In the genomic region with DNA sequence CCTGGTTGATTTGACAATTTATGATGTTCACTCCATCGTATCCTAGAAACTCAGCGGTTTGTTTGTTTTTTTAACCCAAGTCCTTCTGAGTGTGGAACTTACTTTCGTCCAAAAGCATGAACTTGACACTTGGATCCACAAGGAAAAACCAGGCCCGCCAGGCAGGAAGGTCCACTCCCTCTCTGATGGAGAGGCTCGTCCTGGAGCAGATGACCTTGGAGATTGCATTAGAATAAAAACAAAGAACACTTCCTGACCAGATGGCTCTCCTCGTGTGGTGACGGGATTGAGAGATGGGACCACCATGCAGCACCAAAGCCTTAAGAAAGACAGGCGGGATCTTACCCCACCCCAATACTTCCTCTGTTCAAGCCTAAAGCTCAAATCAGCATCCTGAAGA, we compare ENCODE assay signal across 11 mouse cellular contexts. TPM values are rescaled to one million over a fixed set of nuclear protein-coding genes. Genes with fewer than 3 reads are reported as not detected.
A peak's percentile ranks its signal among the peaks of the same experiment; 100 is the strongest.
DNase-seq lines count a peak whose midpoint lies in the region; ATAC-seq and TF ChIP-seq lines count a peak whose summit lies in the region.
"Had no signal": no experiment of that assay in that cellular context is flagged by ENCODE, and none has a peak within 500 bp of the region (broad histone marks: within the 10 kb centered on the region; RNA-seq: fewer than 3 reads in every experiment).

No protein-coding gene starts in this region.

- no peak for TF ChIP-seq CTCF in E14TG2a.4 (conservative IDR thresholded peaks at IDR 0.05; ENCODE audit: low read length)

- peak; percentile 35 for DNase-seq in adrenal gland, adult 2 months
- no peak for DNase-seq in adrenal gland, postnatal 25 days
- peak; percentile 63 for DNase-seq in kidney, postnatal 10 days
- DNase-seq in left cerebral cortex, postnatal 25 days (ENCODE audit: low spot score in 2 of 2) = no peak
- no peak for DNase-seq in cerebellum, adult 18-20 months
- DNase-seq in left cerebral cortex, postnatal 14 days (ENCODE audit: low spot score in 2 of 2) = no peak
- DNase-seq: cerebellum, adult 9-11 months had no signal

- no peak overlapping the region for H3K4me2 ChIP-seq in heart, embryonic 14.5 days (ENCODE audit: low read length)
- H3K4me2 ChIP-seq: forebrain, embryonic 12.5 days had no signal

- H3K9ac ChIP-seq in heart, embryonic 14.5 days (ENCODE audit: low read length) = no peak overlapping the region
- H3K9ac ChIP-seq: forebrain, embryonic 12.5 days; liver, embryonic 14.5 days had no signal

- H3K4me3 ChIP-seq in E14TG2a.4 (replicated peaks; ENCODE audit: low read length) = peak overlapping the region; percentile 60
- no peak overlapping the region for H3K4me3 ChIP-seq in heart, embryonic 14.5 days (ENCODE audit: control insufficient read depth in 1 of 2, insufficient read depth in 1 of 2, low read depth in 1 of 2, low read length in 2 of 2)
- H3K4me3 ChIP-seq: forebrain, embryonic 12.5 days had no signal

- no peaks in the 10 kb centered on the region for H3K27me3 ChIP-seq in E14TG2a.4 (ENCODE audit: insufficient read depth, low read length)
- H3K27me3 ChIP-seq in heart, embryonic 14.5 days (ENCODE audit: control insufficient read depth, insufficient read depth, low read length) = no peaks in the 10 kb centered on the region
- H3K27me3 ChIP-seq: forebrain, embryonic 12.5 days had no signal

- H3K36me3 ChIP-seq in E14TG2a.4 (ENCODE audit: insufficient read depth, low read length) = peaks cover 28% of the 10 kb centered on the region
- no peaks in the 10 kb centered on the region for H3K36me3 ChIP-seq in heart, embryonic 14.5 days (ENCODE audit: control insufficient read depth, insufficient read depth, low read length)
- H3K36me3 ChIP-seq: forebrain, embryonic 12.5 days had no signal

- ATAC-seq in heart, embryonic 14.5 days (ENCODE audit: insufficient number of reproducible peaks, insufficient read depth, low FRiP score, low read depth) = no peak

- peaks cover 5% of the 10 kb centered on the region for H3K9me3 ChIP-seq in E14TG2a.4 (ENCODE audit: low read length)
- no peaks in the 10 kb centered on the region for H3K9me3 ChIP-seq in heart, embryonic 14.5 days (ENCODE audit: control insufficient read depth, low read length)
- H3K9me3 ChIP-seq: forebrain, embryonic 12.5 days had no signal

- peak overlapping the region; percentile 51 to 55 for H3K27ac ChIP-seq in heart, embryonic 14.5 days (replicated peaks in 1 of 2; ENCODE audit: control insufficient read depth in 1 of 2, insufficient read depth in 1 of 2, low read depth in 2 of 2, low read length in 2 of 2)
- H3K27ac ChIP-seq: forebrain, embryonic 12.5 days; liver, embryonic 14.5 days had no signal

- H3K4me1 ChIP-seq in E14TG2a.4 (replicated peaks; ENCODE audit: low read depth, low read length) = peaks cover 61% of the 10 kb centered on the region
- H3K4me1 ChIP-seq in heart, embryonic 14.5 days (ENCODE audit: control insufficient read depth in 2 of 2, insufficient read depth in 2 of 2, low read length in 2 of 2) = peaks cover 0 to 2% of the 10 kb centered on the region in 2 experiments; a peak in 2 of 4 replicates

- 62% methylated on average over 8 of the region's 8 CpGs for WGBS in heart, embryonic 14.5 days

- intact Hi-C loops in left cerebral cortex, postnatal 25 days (cut with DNase I) = no loop called here
- intact Hi-C loops in left cerebral cortex, postnatal 14 days (cut with DNase I) = no loop called here

RNA-seq across cellular contexts. Expression of gene Apod, which starts 12.1 kb away (rescaled TPM):
- 10 to 100 TPM in 1 of 2 experiments, 1 to 10 TPM in 1; 8.0 to 12.3 TPM for total RNA-seq in adrenal gland, adult 2 months (2021)
- polyA plus RNA-seq in adrenal gland, adult 2 months (2012; rRNA removed) = 0.64 and 0.99 TPM in 2 replicates
- 3.3 and 7.6 TPM in 2 replicates for total RNA-seq in adrenal gland, postnatal 25 days (2021)
- polyA plus RNA-seq in heart, embryonic 14.5 days (2014; fragmentation: Nextera tagmentation; extraction: Ambion mirVana) = 0.19 and 0.53 TPM in 2 replicates
- total RNA-seq in left cerebral cortex, postnatal 25 days (2021) = 100 to 1,000 TPM; 136 to 141 TPM
- 10 to 100 TPM; 61.1 to 71.1 TPM for total RNA-seq in left cerebral cortex, postnatal 14 days (2021)

RNA-seq across cellular contexts. Expression of gene Ppp1r2, which starts 51.6 kb away (rescaled TPM):
- total RNA-seq in adrenal gland, adult 2 months (2021) = 10 to 100 TPM; 71.5 to 82.0 TPM
- polyA plus RNA-seq in adrenal gland, adult 2 months (2012; rRNA removed) = 75.9 and 81.2 TPM in 2 replicates
- total RNA-seq in adrenal gland, postnatal 25 days (2021) = 70.9 and 74.0 TPM in 2 replicates
- polyA plus RNA-seq in heart, embryonic 14.5 days (2014; fragmentation: Nextera tagmentation; extraction: Ambion mirVana) = 104 and 105 TPM in 2 replicates
- 100 to 1,000 TPM in 1 of 2 experiments, 10 to 100 TPM in 1; 95.9 to 112 TPM for total RNA-seq in left cerebral cortex, postnatal 25 days (2021)
- total RNA-seq in left cerebral cortex, postnatal 14 days (2021) = 10 to 100 TPM; 70.6 to 78.2 TPM

Comparison
In these comparisons a context has a peak if more than half of its experiments do, and no peak if none do; other contexts are left out.
1. DNase-seq: peak in adrenal gland, adult 2 months (single experiment) and kidney, postnatal 10 days (single experiment); none in adrenal gland, postnatal 25 days (single experiment), left cerebral cortex, postnatal 25 days (0 of 2), cerebellum, adult 18-20 months (0 of 2) and left cerebral cortex, postnatal 14 days (0 of 2).